Mouse (Mus musculus): ENCODE results near the gene Mrpl43.
A peak's percentile ranks its signal among the peaks of the same experiment; 100 is the strongest.
"Not testable (repeated sequence)": the region's sequence is repeated elsewhere in the genome, so short reads cannot be mapped to it uniquely, and the experiment has no call there.

Gene Mrpl43

GRCm38 (mm10) chr19:45005957-45006712, at the start of gene Mrpl43:
Gene Mrpl43 (minus strand): TSS chr19:45006442.
- peak; percentile 95 for DNase-seq

- no peak for DNase-seq
Observed at GRCm38 (mm10) chr19:45054892-45055690, 48.8 kb upstream of the Mrpl43 start.

- no peak for DNase-seq
Observed at GRCm38 (mm10) chr19:45053451-45053850, 47.2 kb upstream of the Mrpl43 start.

GRCm38 (mm10) chr19:45049523-45049922, 43.3 kb upstream of the Mrpl43 start:
- no peak for DNase-seq

DNA sequence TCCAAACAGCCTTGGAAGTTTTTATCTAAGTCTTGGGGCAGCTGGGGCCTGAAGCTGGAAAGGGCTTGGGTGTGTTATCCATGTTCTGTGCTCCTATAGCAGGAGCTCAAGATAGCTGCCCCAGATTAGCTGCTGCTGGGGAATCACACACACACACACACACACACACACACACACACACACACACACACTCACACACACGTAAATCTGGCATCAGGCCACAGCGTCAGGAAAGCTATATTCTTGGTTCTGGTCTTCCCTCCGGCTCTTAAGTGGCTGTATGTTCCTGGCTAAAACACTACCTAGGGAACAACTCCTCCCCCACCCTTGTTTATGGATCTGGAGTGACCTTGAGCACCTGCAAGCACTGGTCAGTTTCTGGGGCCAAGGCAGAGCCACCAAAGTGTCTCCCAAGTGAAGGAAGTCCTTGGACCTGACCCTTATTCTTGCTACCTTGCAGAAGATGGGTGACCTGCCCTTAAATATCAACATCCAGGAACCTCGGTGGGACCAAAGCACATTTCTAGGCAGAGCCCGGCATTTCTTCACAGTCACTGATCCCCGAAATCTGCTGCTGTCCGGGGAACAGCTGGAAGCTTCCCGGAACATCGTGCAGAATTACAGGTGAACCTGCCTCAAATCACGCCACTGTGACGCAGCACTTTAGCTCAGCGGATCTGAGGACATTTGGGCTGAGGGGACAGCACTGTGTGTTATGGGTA, 42.6 kb upstream of the Mrpl43 start:
- DNase-seq, result no peak

DNA sequence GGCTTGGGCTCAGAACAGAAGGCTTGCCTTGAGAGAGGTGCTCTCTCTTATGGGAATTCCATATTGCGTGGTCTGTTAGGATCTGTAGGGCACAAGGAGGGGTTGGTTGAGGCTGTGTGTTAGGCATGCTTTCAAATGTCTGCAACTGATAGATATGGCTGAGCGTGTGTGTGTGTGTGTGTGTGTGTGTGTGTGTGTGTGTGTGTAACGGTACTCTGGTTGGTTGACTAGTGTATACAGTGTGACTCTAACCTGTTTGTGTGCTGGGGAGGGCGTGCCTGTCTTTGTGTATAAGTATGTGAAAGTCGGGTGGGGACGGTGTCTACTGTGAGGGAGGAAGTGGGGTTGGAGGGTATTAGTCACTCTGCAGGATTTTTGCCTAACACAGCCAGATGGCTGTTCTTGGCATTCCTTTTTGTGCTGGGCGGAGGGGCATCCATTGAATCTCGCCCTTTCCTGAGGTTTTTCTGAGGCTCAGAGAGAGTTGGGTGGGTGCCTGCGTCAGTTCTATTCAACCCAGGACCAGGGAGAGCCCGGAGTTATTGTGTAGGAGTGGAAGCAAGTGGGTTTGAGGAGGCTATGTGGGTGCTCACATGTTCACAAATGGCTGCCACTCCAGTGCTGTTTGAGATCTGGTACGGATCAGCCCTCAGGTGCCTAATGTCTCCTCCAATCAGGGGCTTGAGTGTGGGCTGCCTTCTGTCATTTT, 41.8 kb upstream of the Mrpl43 start:
- peak; percentile 80 for DNase-seq

GRCm38 (mm10) chr19:45047417-45047934, 41.2 kb upstream of the Mrpl43 start, which contains the start of gene Sfxn3:
Gene Sfxn3 (plus strand): TSS chr19:45047503.
- peak; percentile 97 for DNase-seq

DNA sequence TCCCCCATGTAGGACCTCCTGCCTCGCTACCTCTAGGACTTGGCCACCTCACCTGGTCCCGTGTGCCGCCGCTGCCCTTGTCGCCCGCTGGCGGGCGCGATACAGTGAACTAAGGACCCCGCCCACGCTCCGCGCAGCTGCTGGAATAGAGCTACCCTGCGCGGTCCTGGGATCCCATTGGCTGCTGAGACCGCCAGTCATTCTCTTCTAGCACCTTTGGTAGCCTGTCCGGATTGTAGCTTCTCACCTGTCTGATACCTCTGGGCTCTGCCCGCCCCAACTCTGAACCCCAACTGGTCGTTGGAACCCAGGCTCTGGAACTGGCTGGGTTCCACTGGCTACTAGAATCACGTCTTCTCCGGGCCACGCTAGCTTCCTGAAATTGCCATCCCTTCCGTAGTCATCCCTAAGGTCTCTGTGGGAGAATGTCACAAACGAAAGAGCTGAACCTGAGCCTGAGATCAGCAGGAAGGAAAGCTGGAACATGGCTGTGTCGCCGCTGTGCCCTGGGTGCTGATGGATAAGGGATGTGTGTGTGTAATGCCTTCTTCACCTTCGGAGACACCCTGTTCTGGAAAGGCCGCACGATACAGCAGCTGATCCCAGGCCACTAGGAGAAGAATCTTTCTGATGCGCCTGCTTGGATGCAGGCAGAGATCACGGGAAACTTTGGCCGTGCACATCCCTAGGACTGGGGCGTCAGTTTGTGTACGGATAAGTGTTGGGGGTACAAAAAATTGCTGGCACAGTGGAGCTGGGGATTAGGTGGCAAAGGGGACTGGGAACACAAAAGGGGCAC, 40.5 kb upstream of the Mrpl43 start:
- DNase-seq, result peak; percentile 96

- DNase-seq, result no peak
Observed at GRCm38 (mm10) chr19:45045651-45046050, 39.4 kb upstream of the Mrpl43 start, which contains the start of gene Pdzd7. Gene Pdzd7 (minus strand): TSS chr19:45045717.

DNA sequence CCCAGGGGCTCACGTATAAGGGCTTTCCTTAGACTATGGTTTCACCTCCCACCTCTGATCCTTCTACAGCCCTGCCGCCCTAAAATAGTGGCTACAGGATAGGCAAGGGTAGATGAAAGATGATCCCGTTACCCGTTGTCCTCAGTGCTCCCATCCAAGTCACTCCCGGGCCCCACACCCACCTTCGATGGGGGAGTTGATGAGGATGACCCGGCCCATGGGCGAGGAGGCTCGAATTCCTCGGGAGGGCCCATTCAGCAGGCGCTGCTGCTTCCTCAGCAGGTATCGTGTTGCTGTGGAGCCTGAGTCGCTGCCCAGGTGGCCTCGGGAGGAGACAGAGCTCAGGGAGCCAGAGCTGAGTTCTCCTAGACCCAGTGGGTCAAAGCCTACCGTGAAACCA, 39.0 kb upstream of the Mrpl43 start:
- no peak for DNase-seq

- DNase-seq, result no peak
Observed at GRCm38 (mm10) chr19:45044389-45044927, 38.2 kb upstream of the Mrpl43 start.

GRCm38 (mm10) chr19:45040214-45040613, 34.0 kb upstream of the Mrpl43 start:
- DNase-seq, result no peak

DNA sequence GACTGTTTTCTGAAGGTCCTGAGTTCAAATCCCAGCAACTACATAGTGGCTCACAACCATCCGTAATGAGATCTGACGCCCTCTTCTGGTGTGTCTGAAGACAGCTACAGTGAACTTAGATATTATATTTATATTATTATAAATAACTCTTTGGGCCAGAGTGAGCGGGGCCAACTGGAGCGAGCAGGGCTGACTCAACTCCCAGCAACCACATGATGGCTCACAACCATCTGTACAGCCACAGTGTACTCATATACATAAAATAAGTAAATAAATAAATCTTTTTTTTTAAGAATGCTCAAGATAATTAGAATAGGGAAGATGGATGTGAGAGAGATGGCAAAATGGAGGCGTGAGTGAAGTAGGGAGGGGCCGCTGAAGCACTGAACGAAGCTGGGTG, 32.0 kb upstream of the Mrpl43 start:
- not testable (repeated sequence) for DNase-seq

DNA sequence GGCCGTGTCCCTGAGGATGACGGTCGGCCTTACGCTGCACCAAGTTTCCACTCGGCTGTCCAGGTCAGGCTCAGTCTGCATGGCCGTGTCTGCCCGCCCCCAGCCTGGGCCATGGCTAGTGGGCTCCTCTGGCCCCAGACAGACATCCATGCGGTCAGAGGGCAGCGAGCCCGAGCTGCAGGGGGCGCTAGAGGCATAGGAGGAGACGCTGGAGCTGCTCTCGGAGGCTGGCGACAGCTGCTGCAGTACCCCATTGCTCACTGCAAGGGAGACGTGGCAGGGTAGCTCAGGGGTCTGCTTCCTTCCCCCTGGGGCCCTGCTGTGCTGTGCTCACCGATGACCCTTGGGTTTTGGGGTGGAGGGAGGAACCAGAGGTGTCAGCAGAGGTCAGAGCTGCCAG, 30.6 kb upstream of the Mrpl43 start:
- no peak for DNase-seq

DNA sequence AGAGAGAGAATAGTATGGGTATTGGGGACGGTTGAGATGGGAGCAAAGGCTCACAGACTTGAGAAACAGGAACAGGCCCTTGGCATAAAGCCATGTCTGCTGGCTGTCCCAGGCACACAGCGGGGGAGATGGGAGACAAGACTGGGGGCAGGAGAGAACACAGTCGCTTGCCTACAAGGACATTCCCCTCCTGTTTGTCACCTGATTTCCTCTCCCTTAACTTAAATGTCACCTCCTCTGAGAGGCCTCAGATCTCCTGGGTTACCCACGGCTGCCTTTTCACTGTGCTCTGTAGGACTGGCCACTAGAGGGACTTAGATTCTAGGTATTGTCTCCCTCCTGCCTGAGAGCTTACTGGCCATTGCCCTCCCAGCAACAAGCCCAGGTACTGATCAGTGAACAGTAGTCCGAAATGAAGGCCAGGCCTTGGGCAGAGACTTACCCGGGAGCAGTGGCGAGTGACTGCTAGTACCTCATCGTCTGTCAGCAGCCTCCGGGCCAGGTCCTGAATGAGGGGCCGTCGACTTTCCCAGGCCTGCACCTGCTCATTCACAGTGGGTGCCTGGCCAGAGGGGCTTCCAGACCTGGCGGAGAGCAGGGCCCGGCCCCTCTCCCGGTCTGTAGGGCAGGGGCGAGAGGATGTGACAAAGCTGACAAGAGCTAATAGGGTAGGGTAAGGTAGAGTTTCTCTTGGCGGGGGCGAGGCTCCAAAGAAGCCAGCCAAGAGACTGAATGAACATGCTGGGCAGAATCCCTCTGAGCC, 26.5 kb upstream of the Mrpl43 start:
- DNase-seq, result no peak

- peak; percentile 87 for DNase-seq
Observed at GRCm38 (mm10) chr19:45031780-45032179, 25.5 kb upstream of the Mrpl43 start.

- peak; percentile 92 for DNase-seq
Observed at GRCm38 (mm10) chr19:45030746-45031693, 24.8 kb upstream of the Mrpl43 start.

GRCm38 (mm10) chr19:45030111-45030510, 23.9 kb upstream of the Mrpl43 start:
- DNase-seq, result peak; percentile 82

- DNase-seq, result no peak
Observed at GRCm38 (mm10) chr19:45029571-45029970, 23.3 kb upstream of the Mrpl43 start.

Measured in cerebellum, adult 9-10 months (tissue).